Comparison of ENCODE assay signal across 17 mouse cellular contexts in the genomic region with DNA sequence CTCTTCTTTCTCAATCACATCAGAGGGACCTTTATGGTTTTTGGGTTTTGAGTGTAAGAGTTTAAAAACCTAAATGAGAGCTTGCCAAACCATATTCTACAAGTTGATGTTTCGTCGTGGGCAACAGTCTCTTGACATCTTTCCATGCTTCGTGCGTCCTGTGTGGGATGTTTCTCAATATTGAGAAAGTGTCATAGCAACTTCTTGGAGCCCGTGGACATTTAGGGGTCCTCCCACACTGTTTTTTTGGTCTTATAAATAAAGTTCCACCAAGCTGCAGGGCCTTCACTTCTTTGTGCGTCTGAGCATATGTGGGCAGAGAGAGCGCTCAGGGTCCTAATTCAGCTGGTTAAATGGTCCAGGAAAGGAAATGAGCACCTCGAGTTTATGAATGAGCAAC.
"Had no signal": no experiment of that assay in that cellular context is flagged by ENCODE, and none has a peak within 500 bp of the region (broad histone marks: within the 10 kb centered on the region; RNA-seq: fewer than 3 reads in every experiment).

No protein-coding gene starts in this region.

- DNase-seq: gastrocnemius, postnatal 14 days; gastrocnemius, postnatal 36 days; heart, adult 18-20 months; heart, postnatal 10 days; heart, postnatal 4 days; kidney, adult 2 months; kidney, adult 9 months; kidney, postnatal 14 days; kidney, postnatal 36 days; layer of hippocampus, adult 9-11 months; layer of hippocampus, postnatal 36 days; left cerebral cortex, postnatal 4 days had no signal

- ATAC-seq: hindbrain, embryonic 16.5 days; inflammation-experienced regulatory T-cells, adult 6 months; intestine, embryonic 15.5 days; intestine, postnatal 0 days; liver, embryonic 12.5 days had no signal
